Mouse (Mus musculus): Measurements from ENCODE around the gene Rab42.
A peak's percentile ranks its signal among the peaks of the same experiment; 100 is the strongest.
"Not testable (repeated sequence)": the region's sequence is repeated elsewhere in the genome, so short reads cannot be mapped to it uniquely, and the experiment has no call there.

The Rab42 gene

GRCm38 (mm10) chr4:132311209-132311608, 8.0 kb upstream of the Rab42 start:
- no peak for DNase-seq

DNA sequence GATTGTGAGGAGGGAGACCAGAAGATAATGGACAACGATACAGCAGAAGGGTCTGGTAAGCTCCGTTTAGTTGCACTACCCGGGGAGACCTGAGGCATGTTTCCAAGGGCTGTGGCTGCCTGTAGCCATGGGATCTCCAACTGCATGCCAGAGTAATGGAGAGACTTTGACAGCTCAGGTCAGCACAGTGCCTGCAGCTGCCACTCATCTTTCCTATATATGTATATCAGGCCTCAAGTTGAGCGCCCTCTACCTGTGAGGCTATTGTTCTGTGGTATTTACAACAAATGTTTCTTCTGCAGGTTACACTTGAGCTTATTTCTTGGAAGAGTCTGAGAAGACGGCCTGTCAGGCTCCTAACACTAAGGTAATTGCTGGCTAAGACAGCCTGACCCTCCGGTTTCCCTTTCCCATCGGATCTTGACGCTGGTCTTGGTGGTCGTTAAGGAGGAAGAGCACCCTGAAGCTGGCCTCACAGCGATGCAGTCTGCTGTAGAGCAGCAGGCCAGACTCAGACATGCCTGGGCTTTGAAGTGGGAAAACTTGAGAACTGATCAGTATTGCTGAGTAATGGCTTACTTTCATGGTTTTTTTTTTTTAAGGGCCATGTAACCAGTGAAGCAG, 6.8 kb upstream of the Rab42 start:
- DNase-seq = peak; percentile 37 to 69

GRCm38 (mm10) chr4:132309140-132309848, 6.1 kb upstream of the Rab42 start:
- peak in 1 of 2 experiments; percentile 13 for DNase-seq

- DNase-seq = peak; percentile 93 to 94
These were observed 5.4 kb upstream of the Rab42 start for GRCm38 (mm10) chr4:132308437-132309139.

- DNase-seq = no peak
These were observed 2.8 kb upstream of the Rab42 start for GRCm38 (mm10) chr4:132306004-132306403.

GRCm38 (mm10) chr4:132305276-132305675, 2.1 kb upstream of the Rab42 start:
- no peak for DNase-seq

DNA sequence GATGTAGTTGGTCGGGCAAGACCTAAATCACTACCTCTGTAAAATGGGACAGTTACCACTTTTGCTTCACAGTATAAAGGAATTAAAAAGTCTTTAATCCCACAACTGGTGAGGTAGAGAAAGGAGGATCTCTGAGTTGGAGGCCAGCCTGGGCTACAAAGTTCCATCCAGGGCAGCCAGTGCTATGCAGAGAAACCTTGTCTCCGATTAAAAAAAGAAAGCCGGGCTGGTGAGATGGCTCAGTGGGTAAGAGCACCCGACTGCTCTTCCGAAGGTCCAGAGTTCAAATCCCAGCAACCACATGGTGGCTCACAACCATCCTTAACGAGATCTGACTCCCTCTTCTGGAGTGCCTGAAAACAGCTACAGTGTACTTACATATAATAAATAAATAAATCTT, 299 bp upstream of the Rab42 start:
- DNase-seq = not testable (repeated sequence)

DNA sequence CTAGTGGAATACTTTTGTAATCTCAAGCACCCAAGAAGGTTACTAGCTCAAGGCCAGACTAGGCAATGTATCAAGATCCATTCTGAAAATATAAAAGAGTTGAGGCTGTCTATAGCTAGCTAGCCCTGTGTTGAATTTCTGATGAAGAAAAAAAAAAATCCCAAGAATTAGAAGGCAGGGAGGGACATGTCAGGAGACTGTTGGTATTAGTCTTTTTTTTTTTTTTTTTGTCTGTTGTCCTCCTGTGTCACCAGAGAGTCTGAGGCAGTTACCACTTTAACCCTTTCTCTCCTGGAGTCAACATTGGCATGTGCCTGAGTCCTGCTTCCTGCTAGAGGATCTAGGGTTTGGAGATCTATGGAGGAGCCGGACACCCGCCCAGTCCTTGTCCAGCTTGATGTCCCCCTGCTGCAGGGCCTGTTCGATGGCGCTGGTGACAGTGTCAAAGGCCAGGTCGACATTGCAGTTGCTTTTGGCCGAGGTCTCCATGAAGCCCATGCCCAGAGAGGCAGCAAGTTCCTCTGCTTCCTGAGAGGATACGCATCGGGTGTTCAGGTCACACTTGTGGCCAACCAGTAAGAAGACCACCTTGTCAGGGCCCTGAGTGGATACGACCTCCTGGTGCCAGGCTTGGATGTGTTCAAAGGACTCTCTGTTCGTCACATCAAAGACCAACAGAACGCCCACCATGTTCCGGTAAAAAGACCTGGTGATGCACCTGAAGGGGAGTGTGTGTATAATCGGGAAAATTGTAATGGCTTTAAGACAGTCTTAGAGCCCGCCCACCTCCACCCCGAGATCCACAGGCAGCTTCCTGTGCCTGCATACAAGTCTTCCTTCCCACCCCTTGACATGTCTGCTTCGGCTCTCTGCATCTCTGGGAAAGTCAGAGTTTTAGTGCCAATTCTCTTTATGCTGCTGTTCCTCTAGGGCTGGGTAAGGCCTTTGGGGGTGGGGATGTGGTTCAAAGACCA, 933 bp downstream of the Rab42 start:
- no peak for DNase-seq

GRCm38 (mm10) chr4:132301486-132301885, 1.7 kb downstream of the Rab42 start:
- DNase-seq = no peak

- no peak for DNase-seq
These were observed 3.3 kb downstream of the Rab42 start for GRCm38 (mm10) chr4:132299849-132300248.

DNA sequence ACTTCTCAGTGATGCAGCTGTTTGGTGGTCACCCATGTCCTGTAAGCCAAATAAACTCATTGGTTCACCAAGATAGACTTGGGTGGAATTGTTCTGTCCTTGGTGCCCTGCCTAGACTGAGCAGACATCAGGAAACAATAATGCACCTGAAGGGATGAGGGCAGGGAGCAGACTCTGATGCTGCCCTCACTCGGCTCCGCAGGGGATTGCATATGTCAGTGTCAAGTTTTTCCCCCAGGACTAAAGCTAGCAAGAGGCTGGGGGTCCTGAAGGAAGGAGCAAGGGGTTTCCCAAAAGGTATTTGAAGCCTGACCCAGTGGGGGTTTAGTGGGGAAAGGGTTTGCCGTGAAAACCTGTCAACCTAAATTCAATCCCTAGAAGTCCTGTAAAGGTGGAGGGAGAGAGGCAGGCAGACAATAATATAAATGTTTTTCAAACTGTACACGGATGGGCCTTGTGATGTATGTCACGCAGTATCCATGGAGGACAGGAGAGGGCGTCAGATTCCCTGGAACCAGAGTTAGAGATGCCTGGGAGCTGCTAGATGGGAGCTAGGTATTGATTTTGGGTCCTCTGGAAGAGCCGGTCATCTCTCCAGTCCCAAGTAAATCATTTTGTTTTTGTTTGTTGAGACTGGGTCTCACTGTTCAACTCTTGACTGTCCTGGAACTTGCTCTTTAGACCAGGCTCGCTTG, 7.3 kb downstream of the Rab42 start:
- no peak for DNase-seq

- no peak for DNase-seq
These were observed 9.4 kb downstream of the Rab42 start for GRCm38 (mm10) chr4:132293682-132294240.

- DNase-seq = no peak
These were observed 10.2 kb downstream of the Rab42 start for GRCm38 (mm10) chr4:132292988-132293387.

GRCm38 (mm10) chr4:132291624-132292335, 11.4 kb downstream of the Rab42 start:
- DNase-seq = no peak

GRCm38 (mm10) chr4:132291056-132291455, 12.1 kb downstream of the Rab42 start:
- DNase-seq = no peak

DNA sequence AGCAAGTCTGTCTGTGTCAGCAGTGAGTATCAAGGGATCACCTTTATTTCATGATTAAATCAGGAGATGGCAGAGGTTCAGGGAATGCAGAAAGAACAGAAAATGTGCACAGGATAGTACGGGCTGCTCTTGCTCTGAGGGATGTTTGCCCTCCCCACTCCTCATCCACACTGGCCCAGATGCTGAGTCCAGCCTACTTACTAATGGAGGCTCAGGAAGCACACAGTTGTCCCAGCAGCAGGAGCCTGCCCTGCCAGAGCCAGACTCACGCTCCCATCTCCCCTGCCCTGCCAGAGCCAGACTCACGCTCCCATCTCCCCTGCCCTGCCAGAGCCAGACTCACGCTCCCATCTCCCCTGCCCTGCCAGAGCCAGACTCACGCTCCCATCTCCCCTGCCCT, 14.3 kb downstream of the Rab42 start:
- not testable (repeated sequence) for DNase-seq

DNA sequence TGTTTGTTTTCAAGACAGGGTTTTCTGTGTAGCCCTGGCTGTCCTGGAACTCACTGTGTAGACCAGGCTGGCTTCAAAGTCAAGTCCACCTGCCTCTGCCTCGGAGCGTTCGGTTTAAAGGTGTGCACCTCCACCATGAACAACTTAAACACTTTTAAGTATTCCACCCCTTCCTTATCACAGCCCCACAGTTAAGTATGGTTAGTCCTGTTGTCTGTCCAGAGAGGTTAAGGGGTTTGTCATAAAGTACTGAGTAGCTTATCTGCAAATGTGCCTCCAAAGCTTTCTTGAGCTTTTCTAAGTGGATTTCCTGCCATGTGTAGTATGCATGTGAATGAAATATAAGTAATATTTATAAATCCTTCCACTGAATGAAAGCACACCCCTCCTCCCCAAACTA, 27.2 kb downstream of the Rab42 start:
- no peak for DNase-seq

DNA sequence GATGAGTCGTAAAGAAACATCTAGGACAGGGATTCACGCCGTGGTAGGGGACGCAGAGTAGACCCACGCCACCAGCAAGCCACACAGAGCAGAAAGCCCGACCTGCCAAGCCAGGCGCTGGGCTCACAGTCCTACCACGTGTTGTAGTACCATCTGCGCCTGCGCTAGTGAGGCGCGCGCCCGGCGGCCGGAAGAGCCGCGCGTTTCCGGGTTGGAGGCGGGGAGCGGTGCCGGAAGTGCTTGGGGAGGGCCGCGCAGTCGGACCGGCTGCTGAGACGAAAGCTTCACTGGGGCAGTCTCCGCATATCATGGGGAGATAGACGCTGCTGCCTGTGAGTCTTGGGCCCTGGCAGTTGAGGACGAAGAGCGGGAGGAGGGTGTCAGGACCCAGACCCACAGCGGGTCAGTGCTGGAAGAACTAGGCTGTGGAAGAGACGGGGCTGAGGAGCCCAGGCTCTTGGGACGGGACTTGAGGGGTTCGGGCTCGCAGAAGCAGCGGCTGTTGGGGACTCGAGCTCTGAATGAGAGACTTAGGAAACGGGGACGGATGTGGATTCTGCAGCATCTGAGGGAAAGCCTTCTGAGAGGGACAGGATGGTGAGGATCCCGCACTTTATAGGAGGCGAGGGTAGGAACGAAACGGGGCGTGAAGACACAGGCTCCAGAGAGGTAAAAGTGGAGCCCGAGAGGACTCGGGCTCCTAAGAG, 28.9 kb downstream of the Rab42 start, which contains the start of gene Taf12:
Gene Taf12, plus strand, starts transcription at position 220 of the 707 bp plus-strand sequence.
- DNase-seq = peak; percentile 91 to 93

DNA sequence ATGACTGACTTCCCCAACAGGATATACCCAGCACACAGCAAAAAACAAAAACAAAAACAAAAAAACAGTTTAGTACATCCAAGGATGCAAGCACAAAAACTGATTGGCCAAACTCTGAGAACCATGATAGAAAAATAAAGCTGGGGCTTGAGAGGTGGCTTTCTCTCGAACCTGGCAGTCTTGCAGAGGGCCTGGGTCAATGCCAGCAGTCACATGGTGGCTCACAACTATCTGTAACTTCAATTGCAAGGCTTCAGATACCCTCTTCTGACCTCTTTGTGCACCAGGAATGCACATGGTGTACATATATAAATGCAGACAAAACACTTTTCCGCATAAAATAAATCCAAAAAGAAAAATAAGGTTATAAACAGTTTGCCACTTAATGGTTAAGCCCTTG, 30.0 kb downstream of the Rab42 start:
- no peak for DNase-seq
